Mouse (Mus musculus) lung, postnatal 36 days (tissue): Measurements from ENCODE around the gene Txnrd1.
A peak's percentile ranks its signal among the peaks of the same experiment; 100 is the strongest.

Experiments
- DNase-seq: peaks from one replicate; pipeline ENCODE4 v3.0.0; 2022; ENCODE audit warnings: mixed read lengths

The Txnrd1 gene

DNA sequence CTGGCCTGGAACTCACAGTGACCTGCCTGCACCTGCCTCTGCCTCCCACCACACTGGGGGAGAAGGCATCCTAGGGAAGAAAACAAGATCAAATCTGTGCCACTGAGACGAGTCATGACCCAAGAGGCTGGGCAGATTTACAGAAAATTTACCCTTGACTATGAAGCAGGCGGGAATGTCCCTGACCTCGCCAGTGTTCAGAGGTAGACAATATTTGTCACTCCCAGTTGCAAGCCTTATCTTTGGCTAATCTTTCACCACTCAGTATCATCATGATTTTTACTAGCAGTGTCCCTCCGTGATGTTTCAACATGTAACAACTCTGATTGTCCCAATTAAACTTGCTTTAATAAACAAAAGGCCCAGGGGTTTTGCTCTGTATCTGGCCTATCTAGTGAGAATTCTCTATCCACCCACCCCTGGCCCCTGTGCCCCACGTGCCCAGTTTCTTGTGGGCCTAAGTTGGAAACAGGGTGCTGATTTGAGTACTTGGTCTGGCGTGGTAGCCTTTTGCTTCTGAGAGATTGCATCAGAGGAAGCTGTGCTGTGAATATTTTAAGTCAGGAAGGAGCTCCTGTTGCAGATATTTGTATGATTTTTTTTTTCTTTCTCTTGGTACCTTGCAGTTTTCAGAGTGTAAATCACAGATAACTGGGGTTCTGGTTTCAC is 34.8 kb downstream of the Txnrd1 start:
- no peak for DNase-seq

DNA sequence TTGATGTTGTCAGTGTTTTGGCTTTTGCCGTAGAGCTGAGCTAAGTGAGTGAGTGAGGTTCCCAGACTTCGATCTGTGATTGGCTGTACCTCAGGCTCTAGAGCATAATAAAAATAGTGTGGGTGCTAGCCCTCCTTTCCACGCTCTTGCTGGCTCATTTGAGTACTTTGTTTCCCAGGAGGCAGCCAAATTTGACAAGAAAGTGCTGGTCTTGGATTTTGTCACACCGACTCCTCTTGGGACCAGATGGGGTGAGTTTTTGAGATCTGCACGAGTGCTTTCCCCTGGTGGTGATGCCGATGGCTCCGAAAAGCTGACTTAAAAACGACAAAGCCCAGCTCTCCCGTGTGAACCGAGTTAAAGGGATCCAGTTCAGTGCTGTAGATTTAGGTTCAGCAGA is 41.7 kb downstream of the Txnrd1 start:
- DNase-seq = peak; percentile 39

DNA sequence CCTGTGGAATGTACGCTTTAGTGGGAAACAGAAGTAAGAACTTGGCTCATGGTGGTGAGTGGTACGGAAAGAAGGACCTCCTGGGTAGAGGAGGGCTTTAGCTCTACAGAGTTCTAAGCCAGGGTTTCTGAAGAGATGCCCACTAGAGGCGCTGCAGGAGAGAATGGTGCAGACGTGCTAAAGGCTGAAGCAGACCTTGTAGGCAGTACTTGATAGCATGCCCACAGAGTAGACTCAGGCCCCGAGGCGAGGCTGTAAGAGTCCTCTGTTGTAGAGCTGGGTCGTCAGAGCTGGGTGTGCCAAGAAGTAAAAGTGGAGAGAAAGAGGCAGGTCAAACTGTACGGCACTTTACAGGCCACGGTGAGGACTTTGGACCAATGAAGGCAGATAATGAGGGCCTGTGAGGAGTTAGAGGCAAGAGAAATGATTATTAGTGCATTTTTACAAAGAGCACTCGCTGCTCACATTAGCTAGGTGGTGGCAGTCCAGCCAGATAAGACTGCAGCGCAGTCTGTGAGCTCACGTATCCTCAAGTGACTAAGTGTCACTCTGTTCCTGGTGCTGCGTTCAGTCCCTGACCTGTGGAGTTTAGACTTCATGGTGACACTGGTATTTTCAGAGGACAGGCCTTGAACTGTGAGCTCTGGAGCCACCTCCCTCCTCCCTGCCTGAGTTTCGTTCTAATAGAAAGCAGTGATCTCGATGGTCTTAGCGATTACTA is 42.5 kb downstream of the Txnrd1 start:
- DNase-seq = peak; percentile 63

DNA sequence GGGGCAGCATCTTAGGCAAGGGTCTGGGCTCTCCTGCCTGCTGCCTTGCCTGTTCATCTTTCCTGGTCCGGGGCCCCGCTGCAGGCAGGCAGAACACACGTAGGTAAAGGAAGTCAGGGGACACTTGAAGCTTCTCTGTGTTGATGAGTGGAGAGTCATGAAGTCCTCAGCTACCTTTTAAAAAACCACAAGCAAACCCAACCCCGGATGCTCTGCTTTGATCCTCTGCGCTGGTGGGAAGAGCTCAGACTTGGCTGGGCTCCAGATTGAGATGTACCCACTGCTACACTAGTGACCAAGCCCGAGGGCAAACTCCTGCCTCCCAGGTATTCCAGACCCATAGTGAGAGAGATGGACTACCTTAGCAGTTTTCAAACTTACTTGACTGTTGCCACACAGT is 53.6 kb downstream of the Txnrd1 start:
- no peak for DNase-seq

DNA sequence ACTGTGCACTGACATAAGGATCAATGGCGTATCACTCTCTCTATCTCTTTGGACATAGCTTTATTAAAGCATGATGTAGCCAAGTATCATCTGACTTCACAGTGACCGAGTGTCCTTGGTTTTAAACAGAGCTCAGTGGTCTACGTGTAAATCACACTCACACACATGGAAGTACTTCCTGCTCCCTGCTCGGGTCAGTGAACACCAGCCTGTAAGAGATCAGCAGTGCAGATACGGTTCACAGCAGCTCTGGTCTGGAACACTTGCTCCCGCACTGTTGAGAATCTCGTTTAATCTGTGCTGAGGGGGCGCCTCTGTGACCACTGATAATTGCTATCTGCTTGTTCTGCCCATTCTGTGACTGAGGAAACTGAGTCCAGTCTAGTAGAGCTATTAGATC is 54.8 kb downstream of the Txnrd1 start:
- no peak for DNase-seq

DNA sequence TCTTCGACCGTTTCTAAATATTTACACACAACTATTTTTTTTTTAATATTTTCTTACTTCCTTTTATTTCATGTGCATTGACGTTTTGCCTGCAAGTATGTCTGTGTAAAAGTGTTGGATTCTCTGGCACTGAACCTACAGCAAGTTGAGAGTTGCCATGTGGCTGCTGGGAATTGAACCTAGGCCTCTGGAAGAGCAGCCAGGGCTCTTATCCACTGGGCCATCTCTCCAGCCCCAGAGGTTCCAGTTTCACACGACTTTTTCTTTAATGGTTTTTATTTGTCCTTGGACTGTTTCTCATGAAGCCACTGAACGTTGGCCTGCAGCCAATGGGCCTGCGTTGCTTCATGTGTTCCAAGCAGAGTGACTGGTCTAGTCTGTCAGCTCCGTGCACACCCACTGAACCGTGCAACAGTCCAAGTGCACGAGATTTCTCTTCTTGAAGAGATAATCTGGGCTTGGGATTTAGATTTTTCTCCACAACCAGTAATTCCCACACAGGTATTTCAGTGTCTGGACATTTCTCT is 55.8 kb downstream of the Txnrd1 start:
- DNase-seq = peak; percentile 84

DNA sequence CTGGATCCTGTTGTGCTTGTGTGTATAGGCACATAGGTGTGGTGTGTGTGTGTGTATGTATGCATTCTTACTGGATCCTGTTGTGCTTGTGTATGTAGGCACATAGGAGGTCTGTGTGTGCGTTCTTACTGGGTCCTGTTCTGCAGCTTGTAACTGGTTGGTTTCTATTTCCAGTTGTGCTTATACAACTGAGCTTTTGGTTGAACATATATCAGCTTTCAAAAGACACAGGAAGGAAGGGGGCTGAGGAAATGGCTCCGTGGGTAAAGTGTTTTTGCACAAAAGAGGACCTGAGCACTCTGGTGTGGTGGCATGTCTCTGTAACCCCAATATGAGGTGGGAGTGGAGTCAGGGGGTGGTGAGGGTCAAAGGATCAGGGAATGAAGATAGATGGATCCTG is 57.2 kb downstream of the Txnrd1 start:
- DNase-seq = no peak

DNA sequence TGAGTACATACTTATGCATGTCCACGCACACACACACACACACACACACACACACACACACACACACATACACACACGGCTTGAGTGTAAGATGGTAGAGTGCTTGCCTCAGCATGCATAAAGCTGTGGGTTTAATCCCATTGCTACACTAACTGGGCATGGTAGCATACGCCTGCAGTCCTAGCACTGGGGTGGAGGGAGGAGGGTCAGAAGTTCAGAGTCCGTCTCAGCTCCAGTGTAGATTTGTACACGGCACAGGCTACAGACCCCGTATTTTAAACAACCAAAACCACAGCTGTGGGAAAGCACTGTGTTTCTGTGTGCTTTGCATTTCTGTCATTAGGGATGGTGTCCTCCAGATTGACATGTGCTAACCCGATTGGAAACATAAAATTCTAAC is 57.7 kb downstream of the Txnrd1 start:
- DNase-seq = no peak

DNA sequence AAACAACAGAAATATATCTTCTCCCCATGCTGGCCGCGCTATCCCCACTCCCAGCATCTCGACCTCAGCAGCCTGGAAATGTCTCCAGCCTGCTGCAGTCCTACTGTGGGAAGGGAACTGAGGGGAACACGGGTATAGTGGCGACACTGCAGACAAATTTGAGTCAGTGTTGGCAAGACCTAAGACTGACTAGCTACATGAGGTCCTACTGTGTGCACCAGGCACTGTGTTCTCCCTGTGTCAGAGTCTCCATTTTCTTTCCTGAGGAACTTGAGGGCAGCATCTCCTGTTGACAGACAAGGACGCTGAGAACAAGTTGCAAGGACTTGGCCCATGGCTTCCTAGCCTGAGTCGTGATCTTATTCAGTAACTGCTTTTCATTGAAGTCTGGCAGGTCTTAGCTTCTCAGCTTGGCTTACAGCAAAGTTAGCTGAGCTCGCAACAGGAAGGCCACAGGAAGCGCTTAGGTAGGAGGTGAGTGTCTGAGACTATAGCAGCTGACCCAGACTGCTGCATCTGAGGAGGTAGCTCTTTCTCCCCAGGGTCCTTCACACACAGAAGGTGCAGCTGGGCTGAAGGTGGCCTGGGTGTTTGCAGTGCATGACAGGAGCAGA is 58.8 kb downstream of the Txnrd1 start:
- DNase-seq = no peak

DNA sequence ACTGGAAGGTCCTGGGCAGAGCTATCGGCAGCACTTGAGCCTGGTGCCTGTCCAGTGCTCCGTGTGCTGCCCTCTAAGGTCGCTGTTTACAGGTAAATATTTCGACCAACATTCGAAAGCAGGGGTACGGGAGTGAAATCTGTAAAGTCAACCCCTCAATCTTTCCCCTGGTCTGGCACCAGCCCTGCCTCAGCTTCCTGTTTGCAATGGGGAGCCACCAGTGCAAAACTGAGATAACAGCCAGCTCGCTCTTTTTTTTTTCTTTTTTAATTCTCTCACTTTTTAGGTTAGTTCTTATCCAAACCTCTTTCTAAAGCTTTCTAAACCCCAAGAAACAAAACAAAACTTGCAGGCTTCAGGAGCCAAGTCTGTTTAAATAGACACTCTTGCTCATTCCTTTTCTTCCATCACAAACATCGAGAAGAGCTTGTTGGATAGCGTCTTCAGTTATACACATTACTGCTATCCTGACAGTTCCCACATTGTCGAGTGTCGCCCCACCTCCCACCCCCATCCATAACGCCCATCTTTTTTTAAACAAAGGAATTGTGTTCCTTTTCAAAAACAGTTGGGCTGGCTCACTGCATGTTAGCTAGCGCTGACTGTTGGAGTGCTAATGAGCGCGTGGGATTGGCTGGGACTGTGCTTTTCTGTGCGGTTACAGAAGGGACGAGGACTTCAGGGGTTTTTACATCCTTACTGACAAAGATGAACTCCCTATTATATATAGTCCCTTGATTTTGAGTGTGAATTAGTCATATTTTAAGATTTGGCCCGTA is 60.3 kb downstream of the Txnrd1 start:
- no peak for DNase-seq

DNA sequence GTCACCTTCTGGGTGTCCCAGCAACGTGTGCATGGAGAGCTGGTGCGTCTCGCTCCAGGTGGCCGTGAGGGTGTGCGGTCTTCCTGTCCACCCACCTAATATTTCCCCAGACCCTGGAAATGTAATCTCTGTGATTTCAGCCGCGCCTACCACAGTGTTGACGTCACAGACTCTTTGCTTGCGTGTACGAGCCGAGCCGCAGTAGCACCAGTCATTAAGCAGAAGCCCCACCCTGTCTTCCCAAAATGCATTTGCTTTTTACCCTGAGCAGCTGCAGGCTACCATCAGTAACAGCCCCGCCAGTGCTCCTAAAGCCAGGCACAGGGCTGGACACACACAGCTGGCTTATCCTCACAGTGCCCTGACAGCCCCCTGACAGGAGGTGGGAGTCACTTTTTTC is 64.2 kb downstream of the Txnrd1 start:
- DNase-seq = no peak

DNA sequence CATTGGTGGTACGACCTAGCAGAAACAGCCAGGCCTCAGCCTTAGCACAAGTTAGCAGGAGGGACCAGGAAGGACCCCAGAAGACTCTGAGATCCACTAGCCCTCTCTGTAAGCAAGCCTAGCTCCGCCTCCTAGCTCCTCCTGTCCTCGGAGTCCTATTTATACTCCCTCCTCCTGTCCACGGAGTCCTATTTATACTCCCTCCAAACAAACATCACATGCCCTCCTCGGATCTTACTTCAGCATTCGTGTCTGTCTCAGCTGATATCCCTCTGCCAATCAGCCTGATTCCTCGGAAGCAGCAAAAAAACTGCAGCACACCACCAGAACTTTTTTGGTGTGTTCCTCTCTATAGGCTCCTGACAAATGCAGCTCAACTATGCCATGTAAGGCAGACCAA is 65.1 kb downstream of the Txnrd1 start:
- no peak for DNase-seq

DNA sequence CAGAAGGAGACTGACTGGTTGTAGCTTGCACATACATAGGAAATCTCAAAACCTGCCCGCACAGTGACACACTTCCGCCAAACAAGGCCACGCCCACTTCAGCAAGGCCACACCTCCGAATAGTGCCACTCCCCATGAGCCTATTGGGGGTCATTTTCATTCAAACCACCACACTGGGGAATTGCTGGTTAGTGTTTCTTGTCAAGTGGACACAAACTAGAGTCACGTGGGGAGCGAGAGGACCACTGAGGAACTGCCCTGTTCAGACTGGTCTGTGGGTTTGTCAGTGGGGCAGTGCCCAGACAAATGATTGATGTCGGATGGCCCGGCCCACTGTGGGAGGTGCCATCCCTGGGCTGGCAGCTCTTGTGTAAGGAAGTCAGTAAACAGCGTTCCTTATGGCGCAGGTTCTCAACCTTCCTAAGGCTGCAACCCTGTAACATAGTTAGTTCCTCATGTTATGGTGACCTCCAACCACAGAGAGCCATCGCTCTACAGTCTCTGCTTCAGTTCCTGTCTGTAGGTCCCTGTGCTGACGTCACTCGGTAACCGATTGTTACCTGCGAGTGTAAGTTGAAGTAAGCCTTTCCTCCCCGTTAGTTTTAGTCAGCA is 66.2 kb downstream of the Txnrd1 start:
- DNase-seq = peak; percentile 67

DNA sequence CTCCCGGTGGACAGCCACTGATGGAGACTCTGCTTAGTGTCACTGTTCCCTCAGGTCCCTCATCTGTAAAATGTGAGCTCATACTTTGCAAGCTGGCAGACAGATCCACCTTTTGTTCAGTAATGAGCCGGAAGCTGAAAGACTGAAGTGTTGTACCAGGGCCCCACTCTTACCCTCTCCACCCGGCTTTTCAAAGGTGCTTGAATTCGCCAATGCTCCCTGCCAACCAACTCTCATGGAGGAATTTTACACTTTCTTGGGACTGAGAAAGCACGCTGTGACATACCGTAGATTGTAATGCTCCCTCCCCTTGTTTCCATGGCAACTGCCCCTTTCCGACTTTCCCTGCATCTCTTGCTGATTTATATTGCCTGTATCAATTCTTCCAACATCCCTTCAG is 66.8 kb downstream of the Txnrd1 start:
- DNase-seq = peak; percentile 73

DNA sequence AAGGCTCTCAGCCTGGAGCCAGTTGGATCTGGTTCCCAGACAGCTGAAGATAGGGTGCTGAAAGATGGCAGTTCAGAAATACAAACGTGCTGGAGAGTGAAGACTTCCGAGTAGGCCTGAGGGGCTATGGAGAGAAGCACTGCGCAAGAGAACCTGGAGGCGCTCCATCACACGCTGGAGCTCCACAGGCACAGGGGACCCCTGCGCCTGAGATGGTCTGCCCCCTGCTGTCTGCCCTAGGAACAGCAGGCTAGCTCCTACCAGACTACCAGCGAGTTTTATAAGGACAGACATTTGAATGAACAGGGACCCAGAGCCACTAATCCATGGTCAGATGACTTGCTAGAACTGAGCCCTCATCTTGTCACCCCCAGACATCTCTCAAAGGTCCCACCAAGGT is 67.7 kb downstream of the Txnrd1 start:
- peak; percentile 92 for DNase-seq

DNA sequence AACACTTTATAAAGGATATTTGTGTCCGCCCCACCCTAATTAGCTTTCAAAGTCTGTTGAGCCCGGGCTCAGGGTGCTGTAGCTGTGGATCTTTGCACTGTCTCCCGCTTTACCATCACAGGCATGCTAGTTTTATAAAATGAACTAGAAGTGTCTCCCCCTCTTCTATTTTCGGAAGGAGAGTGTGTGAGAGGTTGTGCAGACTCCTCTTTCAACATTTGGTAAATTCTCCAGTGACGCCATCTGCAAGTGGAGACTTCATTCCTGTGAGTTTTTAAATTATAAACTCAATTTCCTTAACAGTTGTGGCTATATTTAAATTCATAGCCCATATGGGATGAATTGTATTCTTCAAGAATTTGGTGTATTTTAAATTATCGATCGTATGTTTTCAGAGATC is 74.8 kb downstream of the Txnrd1 start:
- no peak for DNase-seq

DNA sequence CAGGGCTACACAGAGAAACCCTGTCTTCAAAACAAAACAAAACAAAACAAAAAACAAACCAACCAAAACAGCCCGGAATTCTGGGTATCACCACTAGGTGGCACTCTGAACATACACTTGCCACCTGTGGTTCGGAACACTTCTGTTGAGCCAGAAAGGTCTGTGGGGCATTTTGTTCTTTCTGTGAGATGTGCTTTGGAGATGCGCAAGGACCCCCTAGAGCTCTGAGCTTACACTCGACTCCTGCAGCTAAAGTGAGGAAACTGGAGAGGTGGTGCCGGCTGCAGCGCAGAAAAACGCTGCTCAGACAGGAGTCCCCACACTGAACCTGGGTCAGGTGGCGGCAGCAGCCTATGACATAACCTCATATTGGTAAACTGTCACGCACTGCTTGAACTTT is 75.6 kb downstream of the Txnrd1 start:
- peak; percentile 86 for DNase-seq

DNA sequence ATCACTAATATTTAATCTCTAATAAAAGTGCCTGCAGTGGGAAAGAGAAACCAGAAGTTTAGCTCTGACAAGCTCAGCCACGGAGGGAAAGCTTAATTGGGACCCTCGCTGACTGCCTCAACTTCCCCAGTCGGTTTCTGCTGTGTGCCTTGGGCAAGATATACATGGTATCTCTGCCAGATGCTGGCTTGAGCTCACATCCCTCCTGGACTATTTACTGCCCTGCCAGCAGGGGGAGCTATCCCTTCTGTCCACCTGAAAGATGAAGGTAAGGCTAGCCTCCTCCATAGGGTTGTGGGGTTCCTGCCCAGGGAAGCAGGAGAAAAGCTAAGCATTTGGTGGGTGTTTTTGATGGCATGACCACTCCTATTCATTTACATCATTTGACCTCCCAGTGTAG is 76.4 kb downstream of the Txnrd1 start:
- no peak for DNase-seq

DNA sequence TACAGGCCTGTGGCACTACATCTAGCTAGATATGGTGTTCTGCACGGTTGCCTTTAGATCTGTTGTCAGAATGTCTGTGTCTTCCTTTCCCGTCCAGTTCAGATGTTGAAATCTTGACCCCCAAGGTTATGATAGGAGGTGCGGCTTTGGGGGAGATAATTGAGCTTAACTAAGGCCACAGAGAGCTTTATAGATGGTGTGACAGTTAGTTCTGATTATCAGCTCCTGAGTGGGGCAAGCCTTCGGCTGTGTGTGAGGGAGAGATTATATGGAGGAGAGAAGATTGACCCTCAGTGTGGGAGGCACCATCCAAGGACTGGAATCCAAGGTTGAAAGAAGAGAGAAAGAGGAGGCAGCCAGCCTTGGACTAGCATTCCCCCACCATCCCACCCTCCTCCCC is 79.5 kb downstream of the Txnrd1 start:
- DNase-seq = no peak

DNA sequence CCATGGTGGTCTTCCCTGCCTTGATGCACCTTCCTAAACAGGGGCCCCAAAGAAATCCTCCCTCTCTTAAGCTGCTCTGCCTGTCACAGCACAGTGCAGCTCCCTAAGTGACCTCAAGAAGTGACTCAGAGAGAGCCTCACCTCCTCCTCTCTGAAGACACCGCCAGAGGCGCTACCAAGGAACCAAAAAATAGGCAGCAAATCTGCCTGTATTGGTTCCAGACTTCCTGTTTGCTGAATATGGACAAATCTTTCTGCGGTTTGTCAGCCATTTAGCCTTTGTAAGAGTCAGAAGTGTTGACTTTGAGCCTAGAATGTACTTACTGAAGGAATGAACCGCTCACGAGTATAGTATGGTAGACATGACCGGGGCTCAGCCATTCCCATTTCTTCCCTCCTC is 80.0 kb downstream of the Txnrd1 start:
- DNase-seq = no peak

DNA sequence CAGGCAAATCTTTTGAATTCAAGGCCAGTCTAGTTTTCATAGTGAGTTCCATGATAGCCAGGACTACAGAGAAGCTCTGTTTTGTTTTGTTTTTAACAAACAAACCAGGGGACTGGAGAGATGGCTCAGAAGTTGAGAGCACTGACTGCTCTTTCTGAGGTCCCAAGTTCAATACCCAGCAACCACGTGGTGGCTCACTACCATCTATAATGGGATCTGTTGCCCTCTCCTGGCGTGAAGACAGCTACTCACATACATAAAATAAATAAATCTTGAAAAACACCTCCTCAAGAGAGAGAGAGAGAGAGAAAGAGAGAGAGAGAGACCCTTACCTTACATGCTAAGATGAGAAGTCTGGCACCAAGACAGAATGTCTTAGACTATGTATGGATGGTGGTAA is 84.9 kb downstream of the Txnrd1 start:
- DNase-seq = no peak

DNA sequence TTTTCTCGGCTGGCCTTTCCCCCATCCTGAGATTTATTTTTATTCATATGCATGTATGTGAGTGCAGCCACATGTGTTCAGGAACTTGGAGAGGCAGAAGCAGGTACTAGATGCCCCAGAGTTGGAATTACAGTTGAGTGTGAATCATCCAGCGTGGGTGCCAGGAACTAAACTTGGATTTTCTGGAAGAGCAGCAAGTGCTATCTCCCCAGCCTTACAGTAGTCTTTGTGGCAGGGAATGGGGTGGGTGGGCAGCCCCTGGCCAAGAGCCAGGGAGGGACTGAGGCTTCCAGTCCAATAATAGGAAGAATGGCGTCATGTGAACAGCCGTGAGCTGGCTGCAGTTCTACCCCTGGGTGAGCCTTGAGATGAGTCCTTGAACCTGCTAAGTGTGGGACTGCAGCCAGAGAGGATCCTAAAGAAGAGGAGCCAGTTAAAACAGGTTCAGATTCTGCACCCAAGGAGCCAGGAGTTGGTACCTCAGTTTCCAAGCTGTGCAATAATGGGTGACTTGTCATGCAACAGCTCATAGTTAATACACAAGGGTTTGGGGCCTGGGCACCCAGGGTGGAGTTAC is 85.7 kb downstream of the Txnrd1 start:
- no peak for DNase-seq

DNA sequence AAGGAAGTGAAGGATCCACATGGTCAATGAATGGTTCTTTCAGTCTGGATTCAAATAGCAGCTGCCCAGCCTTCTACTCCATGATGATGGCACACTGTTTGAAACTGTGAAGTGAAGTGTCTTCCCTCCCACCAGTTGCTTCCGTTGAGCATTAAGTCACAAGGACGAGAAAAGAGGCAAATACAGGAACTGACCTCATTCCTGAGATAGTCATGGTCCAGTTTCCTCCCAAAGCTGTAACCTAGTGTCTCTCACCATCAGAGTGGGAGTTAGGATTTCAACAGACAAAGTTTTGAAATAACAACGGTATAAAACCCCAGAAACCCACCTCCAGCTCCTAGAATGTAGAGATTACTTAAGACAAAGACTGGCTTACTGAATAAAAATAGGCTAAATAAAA is 89.8 kb downstream of the Txnrd1 start:
- DNase-seq = no peak
